Mouse (Mus musculus) MEL (cell line): Measurements from ENCODE around the gene Hoxb9.

ENCODE experiments used
- CHD2 ChIP-seq: IDR thresholded peaks from 2 replicates; pipeline ENCODE4 v1.6.1; 2011; ENCODE audit warnings: low read length, improper control_type of control experiment
- CTCF ChIP-seq, 3 experiments: IDR thresholded peaks in 2 of 3; conservative IDR thresholded peaks in 1 of 3; 2 replicates each; pipeline ENCODE4 v1.5.1; 2011 to 2012; ENCODE audit warnings: low read length in 3 of 3, low read depth in 2 of 3, mild to moderate bottlenecking in 2 of 3, improper control_type of control experiment in 1 of 3, inconsistent platforms in 1 of 3, mixed read lengths in 1 of 3, moderate library complexity in 1 of 3; ENCODE audit not compliant: control insufficient read depth in 1 of 3, insufficient read depth in 1 of 3, poor library complexity in 1 of 3, severe bottlenecking in 1 of 3
- E2F4 ChIP-seq: IDR thresholded peaks from 2 replicates; pipeline ENCODE4 v1.6.1; 2011; ENCODE audit warnings: low read depth, low read length, improper control_type of control experiment, borderline replicate concordance
- HCFC1 ChIP-seq: IDR thresholded peaks from 2 replicates; pipeline ENCODE4 v1.6.1; 2012; ENCODE audit warnings: low read depth, mild to moderate bottlenecking, inconsistent platforms, low read length, improper control_type of control experiment, moderate library complexity
- NELFE ChIP-seq: IDR thresholded peaks from 2 replicates; pipeline ENCODE4 v1.6.1; 2011; ENCODE audit warnings: low read depth, low read length, improper control_type of control experiment
- POLR2A ChIP-seq, 2 experiments: IDR thresholded peaks; 2 replicates each; pipeline ENCODE4 v1.6.1; 2011 to 2012; ENCODE audit warnings: low read length in 2 of 2, mild to moderate bottlenecking in 2 of 2, control low read depth in 1 of 2, improper control_type of control experiment in 1 of 2, low read depth in 1 of 2, moderate library complexity in 1 of 2; ENCODE audit not compliant: control insufficient read depth in 1 of 2, insufficient read depth in 1 of 2, poor library complexity in 1 of 2
- RCOR1 ChIP-seq: IDR thresholded peaks from 2 replicates; pipeline ENCODE4 v1.6.1; 2012; ENCODE audit warnings: low read depth, mild to moderate bottlenecking, inconsistent platforms, low read length, improper control_type of control experiment
- ZKSCAN1 ChIP-seq: IDR thresholded peaks from 2 replicates; pipeline ENCODE4 v1.6.1; 2012; ENCODE audit warnings: low read depth, mild to moderate bottlenecking, inconsistent platforms, low read length, improper control_type of control experiment, moderate library complexity

- TF ChIP-seq CTCF (IDR thresholded peaks at IDR 0.05 in 2 of 3, conservative IDR thresholded peaks at IDR 0.05 in 1 of 3; ENCODE audit: control insufficient read depth in 1 of 3, insufficient read depth in 1 of 3, low read depth in 2 of 3, low read length in 3 of 3, poor library complexity in 1 of 3, severe bottlenecking in 1 of 3) (no peak), POLR2A (IDR thresholded peaks at IDR 0.05; ENCODE audit: control insufficient read depth in 1 of 2, insufficient read depth in 1 of 2, low read depth in 1 of 2, low read length in 2 of 2, poor library complexity in 1 of 2) (no peak), CHD2 (no peak), ZKSCAN1 (no peak), NELFE (no peak), RCOR1 (no peak), E2F4 (no peak), HCFC1 (no peak)
These were observed 6.1 kb downstream of the Hoxb9 start for GRCm38 (mm10) chr11:96277151-96278044.
